Mouse (Mus musculus) heart, postnatal 0 days (tissue): ENCODE data around the gene Nat8. TPM values are rescaled to one million over a fixed set of nuclear protein-coding genes. Genes with fewer than 3 reads are reported as not detected.

Experiments
- ATAC-seq: fragments of 200-750 bp; cut with Nextera tagmentation; 2 replicates; pipeline ENCODE4 v1.8.0; 2017; ENCODE audit warnings: low read depth, moderate number of reproducible peaks, moderate library complexity; ENCODE audit not compliant: insufficient read depth
- DNase-seq: peaks from one replicate; pipeline ENCODE4 v3.0.0-alpha.2; 2016; ENCODE audit warnings: low spot score
- H3K27ac ChIP-seq: fragments of 300-500 bp; sonication (generic); 2 replicates; pipeline ENCODE4 v1.5.1; 2014; ENCODE audit warnings: low read depth, mild to moderate bottlenecking
- H3K27me3 ChIP-seq: fragments of 300-500 bp; sonication (generic); 2 replicates; pipeline ENCODE4 v1.6.1; 2014; ENCODE audit warnings: low read length, mixed read lengths; ENCODE audit not compliant: control insufficient read depth, insufficient read depth
- H3K36me3 ChIP-seq: fragments of 300-500 bp; sonication (generic); replicated peaks from 2 replicates; pipeline ENCODE4 v1.6.1; 2014; ENCODE audit warnings: low read length, mixed read lengths; ENCODE audit not compliant: control insufficient read depth, insufficient read depth
- H3K4me1 ChIP-seq: fragments of 300-500 bp; sonication (generic); 2 replicates; pipeline ENCODE4 v1.6.1; 2014; ENCODE audit warnings: antibody characterized with exemption; ENCODE audit not compliant: control insufficient read depth, insufficient read depth
- H3K4me2 ChIP-seq: fragments of 300-500 bp; sonication (generic); 2 replicates; pipeline ENCODE4 v1.6.1; 2014; ENCODE audit warnings: low read depth, mild to moderate bottlenecking, low read length, moderate library complexity
- H3K4me3 ChIP-seq: fragments of 300-500 bp; sonication (generic); 2 replicates; pipeline ENCODE4 v1.5.1; 2014; ENCODE audit warnings: low read depth, low read length
- H3K9ac ChIP-seq: fragments of 300-500 bp; sonication (generic); replicated peaks from 2 replicates; pipeline ENCODE4 v1.6.1; 2014; ENCODE audit warnings: low read depth, low read length, mixed read lengths
- H3K9me3 ChIP-seq: fragments of 300-500 bp; sonication (generic); replicated peaks from 2 replicates; pipeline ENCODE4 v1.6.1; 2016; ENCODE audit warnings: low read length; ENCODE audit not compliant: control insufficient read depth
- CTCF ChIP-seq: IDR thresholded peaks from 2 replicates; pipeline ENCODE4 v1.5.1; 2016; ENCODE audit warnings: antibody characterized with exemption, control low read depth, low read depth
- EP300 ChIP-seq: IDR thresholded peaks from 2 replicates; pipeline ENCODE4 v1.6.1; 2016; ENCODE audit warnings: antibody characterized with exemption, low read depth
- WGBS: fragments of 180-500 bp; shearing (Covaris S2); extraction: QIAGEN DNeasy Blood & Tissue Kit; methylation state at CpG from one replicate; pipeline ENCODE4 v1.1.7; 2014; 5-methylcytosine and 5-hydroxymethylcytosine counted together
- polyA plus RNA-seq: library from polyadenylated mRNA; unstranded; fragments of >200 nt; fragmentation: Nextera tagmentation; extraction: Ambion mirVana; gene quantifications from 2 replicates; pipeline ENCODE4 v1.2.1, GENCODE M21; 2015
- total RNA-seq: library from RNA; depleted of rRNA; stranded (reverse); fragments of >200 nt; gene quantifications from 2 replicates; pipeline ENCODE4 v1.2.3, GENCODE M21; 2014; ENCODE audit warnings: low replicate concordance

Nat8 gene
- total and polyA plus RNA-seq, 2 experiments from 2014 or later = not detected

DNA sequence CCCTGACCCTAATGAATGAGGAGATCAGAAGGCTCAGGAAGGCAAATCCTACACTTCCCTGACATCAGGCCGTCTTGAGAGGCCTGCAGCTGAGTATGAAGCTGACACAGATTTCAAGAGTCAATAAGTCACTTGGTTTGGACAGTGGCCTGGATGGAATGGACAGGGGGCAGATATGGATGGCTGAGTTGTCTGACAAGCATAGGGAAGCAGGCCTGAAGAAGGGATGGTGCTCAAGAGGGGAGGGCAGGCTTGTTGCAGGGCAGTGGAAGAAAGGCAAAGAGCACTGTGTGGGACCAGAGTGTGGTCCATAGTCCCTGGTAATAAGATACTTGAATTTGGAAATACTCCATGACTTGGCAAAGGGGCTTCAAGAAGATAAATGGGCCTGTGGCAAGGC, 2.4 kb downstream of the Nat8 start:
- DNase-seq (no peak), ATAC-seq (no peak)
- TF ChIP-seq CTCF = no peak
- no peak for TF ChIP-seq EP300
- no peaks in the 10 kb centered on the region for H3K27me3 ChIP-seq
- no peaks in the 10 kb centered on the region for H3K9me3 ChIP-seq
- H3K4me1 ChIP-seq = no peaks in the 10 kb centered on the region
- no peak overlapping the region for H3K9ac ChIP-seq
- H3K4me3 ChIP-seq = no peak overlapping the region
- H3K36me3 ChIP-seq = no peaks in the 10 kb centered on the region
- no peak overlapping the region for H3K27ac ChIP-seq
- H3K4me2 ChIP-seq = no peak overlapping the region
- 49% methylated on average over 1 of the region's 1 CpGs for WGBS

DNA sequence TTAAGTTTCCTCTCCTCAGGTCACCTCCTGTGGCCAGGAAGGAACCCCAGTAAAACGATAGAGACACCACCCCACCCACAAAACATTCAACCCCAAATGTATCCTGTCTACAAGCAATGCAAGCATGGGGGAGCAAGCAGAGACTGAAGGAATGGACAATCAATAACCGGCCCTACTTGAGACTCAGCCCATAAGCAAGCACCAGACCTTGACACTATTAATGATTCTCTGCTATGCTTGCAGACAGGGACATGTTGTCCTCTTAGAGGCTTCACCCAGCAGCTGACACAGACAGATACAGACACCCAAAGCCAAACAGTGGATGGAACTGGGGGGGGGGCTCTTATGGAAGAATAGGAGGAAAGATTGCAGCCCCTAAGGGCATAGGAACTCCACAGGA, 6.0 kb downstream of the Nat8 start:
- H3K9me3 ChIP-seq = 0 out of 2 replicates have a peak, but pooled peaks cover 4% of the 10 kb centered on the region
- TF ChIP-seq CTCF (no peak), EP300 (no peak)
- DNase-seq = no peak
- H3K4me2 ChIP-seq = no peak overlapping the region
- H3K27ac ChIP-seq = no peak overlapping the region
- no peaks in the 10 kb centered on the region for H3K36me3 ChIP-seq
- H3K9ac ChIP-seq = no peak overlapping the region
- WGBS = 79% methylated on average over 2 of the region's 2 CpGs
- no peak overlapping the region for H3K4me3 ChIP-seq
- H3K27me3 ChIP-seq = no peaks in the 10 kb centered on the region
- H3K4me1 ChIP-seq = no peaks in the 10 kb centered on the region
- no peak for ATAC-seq

DNA sequence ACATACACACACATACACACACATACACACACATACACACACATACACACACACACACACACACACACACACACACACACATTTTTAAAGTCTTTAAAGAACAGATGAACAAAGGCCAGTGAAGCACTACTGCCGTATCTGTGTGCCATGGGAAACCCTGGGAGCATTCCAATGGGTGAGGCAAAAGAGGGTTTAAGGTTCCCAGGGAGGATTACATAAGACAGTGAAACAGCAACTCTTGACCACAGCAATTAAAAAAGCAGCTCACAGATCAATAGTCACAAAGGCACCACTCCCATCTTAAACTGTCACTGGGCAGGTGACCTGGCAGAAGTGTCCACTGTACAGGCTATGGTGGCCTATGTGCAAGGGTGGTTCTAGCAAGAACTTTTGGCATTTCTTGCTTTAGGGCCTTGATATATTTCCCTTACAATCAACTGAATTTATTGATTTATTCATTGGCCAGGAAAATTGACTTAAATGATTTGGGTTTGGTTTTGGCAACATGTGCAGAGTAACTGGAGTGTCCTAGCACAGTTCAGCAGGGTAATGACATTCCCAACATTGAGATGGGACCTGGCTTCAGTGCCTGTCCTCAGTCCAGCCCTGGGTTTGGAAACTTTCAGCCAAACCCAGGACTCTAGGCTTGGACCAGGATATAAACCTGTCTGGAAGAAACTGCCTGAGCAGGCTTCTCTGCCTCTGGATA, 8.3 kb downstream of the Nat8 start:
- no peak for TF ChIP-seq EP300
- TF ChIP-seq CTCF = no peak
- WGBS = 82% methylated on average over 1 of the region's 1 CpGs
- no peaks in the 10 kb centered on the region for H3K36me3 ChIP-seq
- no peak overlapping the region for H3K4me2 ChIP-seq
- no peak overlapping the region for H3K27ac ChIP-seq
- no peak for DNase-seq
- H3K9me3 ChIP-seq = 0 out of 2 replicates have a peak, but pooled peaks cover 4% of the 10 kb centered on the region
- no peak overlapping the region for H3K9ac ChIP-seq
- no peak for ATAC-seq
- no peaks in the 10 kb centered on the region for H3K4me1 ChIP-seq
- no peaks in the 10 kb centered on the region for H3K27me3 ChIP-seq
- no peak overlapping the region for H3K4me3 ChIP-seq

DNA sequence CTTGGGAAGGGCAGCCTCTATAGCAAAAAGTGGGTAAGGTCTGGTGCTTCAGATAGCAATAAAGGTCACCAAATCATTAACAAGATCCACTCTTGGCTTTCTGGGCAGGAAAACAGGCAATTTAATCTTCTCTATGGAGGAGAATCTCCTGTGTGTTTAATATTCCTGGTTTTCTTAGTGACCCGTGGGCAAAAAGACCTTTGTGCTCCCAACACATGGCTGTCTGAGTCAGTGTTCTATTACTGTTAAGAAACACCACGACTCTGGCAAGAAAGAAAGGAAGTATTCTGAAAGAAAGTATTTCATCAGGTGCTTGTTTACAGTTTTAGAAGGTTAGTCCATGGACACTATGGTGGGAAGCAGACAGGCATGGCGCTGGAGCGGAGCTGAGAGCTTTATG, 9.6 kb downstream of the Nat8 start:
- ATAC-seq (no peak), DNase-seq (no peak)
- H3K9ac ChIP-seq = no peak overlapping the region
- no peaks in the 10 kb centered on the region for H3K4me1 ChIP-seq
- H3K4me3 ChIP-seq = no peak overlapping the region
- TF ChIP-seq CTCF (no peak), EP300 (no peak)
- no peak overlapping the region for H3K4me2 ChIP-seq
- no peak overlapping the region for H3K27ac ChIP-seq
- no peaks in the 10 kb centered on the region for H3K27me3 ChIP-seq
- H3K9me3 ChIP-seq = 0 out of 2 replicates have a peak, but pooled peaks cover 4% of the 10 kb centered on the region
- H3K36me3 ChIP-seq = no peaks in the 10 kb centered on the region
- 76% methylated on average over 4 of the region's 4 CpGs for WGBS

DNA sequence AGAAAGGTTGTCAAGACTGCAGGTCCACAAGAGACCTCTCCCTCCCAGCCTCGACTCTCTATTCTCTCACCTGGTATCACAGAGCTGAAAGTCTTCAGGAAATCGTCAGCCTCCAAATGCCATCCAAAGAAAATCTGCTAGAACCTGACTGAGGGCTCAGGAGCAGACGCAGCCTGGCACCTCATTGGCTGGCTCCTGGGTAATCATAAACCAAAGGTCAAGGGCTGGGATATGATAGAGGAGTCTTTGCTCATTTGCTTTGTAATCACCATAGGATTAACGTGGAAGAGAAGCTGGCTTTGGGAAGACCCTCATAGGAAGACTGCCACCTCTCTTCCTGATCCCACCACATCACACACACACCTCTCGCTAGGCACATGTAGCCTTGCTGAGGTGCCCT, 11.0 kb downstream of the Nat8 start, which contains the start of the genes Nat8f6 and Nat8f5:
Gene Nat8f6, minus strand, starts transcription at position 118 of the 400 bp plus-strand sequence.
Gene Nat8f5, minus strand, starts transcription at position 136 of the 400 bp plus-strand sequence.
- Histone ChIP-seq H3K9me3 (0 out of 2 replicates have a peak, but pooled peaks cover 4% of the 10 kb centered on the region), H3K27me3 (no peaks in the 10 kb centered on the region), H3K27ac (no peak within 1 kb of the TSS), H3K4me2 (no peak within 1 kb of the TSS), H3K4me1 (no peaks in the 10 kb centered on the region), H3K4me3 (no peak within 1 kb of the TSS), H3K9ac (no peak within 1 kb of the TSS), H3K36me3 (no peaks in the 10 kb centered on the region)
- DNase-seq (no peak), ATAC-seq (no peak)
- TF ChIP-seq EP300 = no peak
- TF ChIP-seq CTCF = no peak
- WGBS = 77% methylated on average over 5 of the region's 5 CpGs

DNA sequence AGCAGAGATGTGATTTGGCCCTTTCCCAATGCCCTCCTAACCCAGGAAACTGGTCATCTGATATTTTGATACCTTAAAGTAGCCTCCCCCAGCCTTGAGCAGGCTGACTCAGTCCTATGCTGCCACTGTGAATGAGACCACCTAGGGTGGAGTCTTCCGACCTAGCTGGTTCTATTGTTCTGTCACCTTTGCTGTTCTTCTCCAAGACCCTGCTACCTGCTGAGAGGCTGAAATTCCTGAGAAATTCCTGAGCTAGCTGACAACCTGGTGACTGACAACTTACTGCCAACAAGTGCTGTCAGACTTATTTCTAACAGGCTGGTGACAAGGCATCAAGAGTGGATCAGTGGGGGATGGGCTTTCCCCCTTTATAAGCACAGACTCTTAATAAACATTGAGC, 13.5 kb downstream of the Nat8 start:
- H3K27me3 ChIP-seq = no peaks in the 10 kb centered on the region
- no peak overlapping the region for H3K4me2 ChIP-seq
- 0 out of 2 replicates have a peak, but pooled peaks cover 4% of the 10 kb centered on the region for H3K9me3 ChIP-seq
- H3K9ac ChIP-seq = no peak overlapping the region
- H3K4me3 ChIP-seq = no peak overlapping the region
- no peaks in the 10 kb centered on the region for H3K36me3 ChIP-seq
- DNase-seq = no peak
- no peak overlapping the region for H3K27ac ChIP-seq
- H3K4me1 ChIP-seq = no peaks in the 10 kb centered on the region
- ATAC-seq = no peak
- TF ChIP-seq CTCF (no peak), EP300 (no peak)
- WGBS = 58% methylated on average over 1 of the region's 1 CpGs
